Mouse (Mus musculus) layer of hippocampus, adult 9-11 months (tissue): ENCODE measurements around the gene Gm20388.
"Not testable (repeated sequence)": the region's sequence is repeated elsewhere in the genome, so short reads cannot be mapped to it uniquely, and the experiment has no call there.

Experiments
- DNase-seq: peaks from one replicate; pipeline ENCODE4 v3.0.0; 2022

The Gm20388 gene

DNA sequence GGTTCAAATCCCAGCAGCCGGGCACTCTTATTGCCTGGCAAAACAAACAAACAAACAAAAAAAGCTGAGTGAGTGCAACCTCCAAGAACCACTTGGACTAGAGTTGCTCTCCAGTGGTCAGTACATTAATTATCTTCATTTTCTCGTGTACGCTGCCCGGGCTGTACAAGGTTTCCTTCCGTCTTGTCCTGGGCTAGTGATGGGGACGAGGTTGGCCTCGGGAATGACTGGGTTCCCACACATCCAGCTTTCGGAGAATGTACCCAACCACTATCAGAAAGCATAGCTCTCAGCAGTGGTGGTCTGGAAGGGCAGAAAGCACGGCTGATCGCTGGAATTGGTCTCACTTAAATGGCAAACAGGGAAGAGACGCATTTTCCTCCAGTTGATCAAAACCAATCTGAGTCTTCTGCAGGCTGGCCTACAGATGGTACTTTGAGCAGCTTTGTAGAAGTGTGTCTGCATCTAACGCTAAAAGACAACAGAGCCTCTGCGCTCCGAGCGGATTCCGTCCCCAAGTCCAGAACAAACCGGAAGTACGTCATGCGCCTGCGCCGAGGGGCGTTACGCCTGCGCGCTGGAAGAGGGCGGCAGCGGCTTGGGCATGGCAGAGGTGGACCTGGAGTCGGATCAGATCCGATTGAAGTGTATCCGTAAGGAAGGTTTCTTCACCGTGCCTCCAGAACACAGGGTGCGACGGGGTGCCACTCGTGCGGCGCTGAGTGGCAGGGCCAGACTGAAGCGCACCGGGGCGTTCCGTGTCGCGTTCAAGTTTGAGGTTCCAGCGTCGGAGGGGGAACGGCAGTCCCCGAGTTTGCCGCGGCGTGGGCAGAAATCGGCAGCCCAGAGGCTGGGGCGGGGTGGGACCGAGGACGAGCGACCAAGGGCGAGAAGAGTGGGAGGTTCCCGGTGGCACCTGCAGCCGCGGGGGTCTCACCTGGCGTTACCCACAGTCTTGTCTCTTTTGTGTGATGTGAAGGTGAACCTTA, 3313.9 kb downstream of the Gm20388 start, which contains the start of gene Cdk10:
Gene Cdk10 (plus strand): TSS at position 565 of the 989 bp plus-strand sequence.
- peak; percentile 91 for DNase-seq

DNA sequence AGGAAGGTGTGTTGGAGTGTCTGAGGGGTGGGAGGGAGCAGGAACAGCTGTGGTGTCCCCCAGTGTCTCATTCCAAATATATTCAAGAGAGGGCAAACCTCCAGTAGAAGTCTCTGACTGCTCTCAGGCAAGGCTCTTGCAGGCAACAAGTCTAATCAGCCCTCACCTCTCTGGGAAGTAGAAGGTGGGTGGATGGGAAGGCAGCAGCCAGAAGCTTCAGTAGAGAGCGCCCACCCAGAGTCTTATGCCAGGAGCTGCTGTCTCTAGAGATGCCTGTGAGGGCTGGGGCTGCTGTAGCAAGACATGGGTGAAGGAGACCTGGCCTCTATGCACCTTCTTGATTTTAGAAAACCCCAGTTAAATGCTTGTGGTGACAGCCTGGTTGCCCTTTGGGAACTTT, 3317.8 kb downstream of the Gm20388 start:
- DNase-seq: no peak

DNA sequence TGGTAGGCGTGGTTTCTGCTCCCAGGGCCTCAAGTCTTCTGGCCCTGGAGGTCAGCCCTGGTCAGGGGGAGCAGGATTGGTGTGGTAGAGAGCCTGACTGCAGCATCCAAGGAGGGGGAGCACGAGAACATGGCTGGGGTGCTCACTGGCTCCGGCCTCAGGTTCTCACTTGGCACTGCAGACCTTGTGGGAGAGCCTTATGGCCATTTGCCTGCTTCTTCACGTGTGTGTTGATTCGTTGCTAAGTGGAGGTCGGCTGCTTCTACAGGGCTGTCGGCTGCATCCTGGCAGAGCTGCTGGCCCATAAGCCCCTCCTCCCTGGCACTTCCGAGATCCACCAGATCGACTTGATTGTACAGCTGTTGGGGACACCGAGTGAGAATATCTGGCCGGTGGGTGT, 3319.7 kb downstream of the Gm20388 start:
- not testable (repeated sequence) for DNase-seq

DNA sequence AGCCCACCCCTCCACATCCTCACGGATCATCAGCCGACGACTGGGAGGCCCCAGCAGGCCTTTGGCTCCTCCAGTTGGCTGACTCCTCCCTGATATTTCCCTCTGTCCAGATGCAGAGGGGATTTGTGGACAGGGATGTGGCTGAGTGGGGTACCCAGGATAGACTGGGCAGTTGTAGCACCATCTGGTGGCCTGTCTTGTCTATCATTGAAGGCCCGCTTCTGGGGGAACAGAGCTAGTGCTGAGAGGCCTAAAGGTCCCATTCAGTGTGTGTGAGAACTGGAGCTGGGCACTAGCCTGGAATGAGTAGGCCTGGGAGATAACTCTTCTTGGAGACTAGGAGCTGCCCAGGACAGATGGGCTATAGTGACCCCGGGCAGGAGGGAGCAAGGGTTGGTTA, 3321.1 kb downstream of the Gm20388 start:
- no peak for DNase-seq

DNA sequence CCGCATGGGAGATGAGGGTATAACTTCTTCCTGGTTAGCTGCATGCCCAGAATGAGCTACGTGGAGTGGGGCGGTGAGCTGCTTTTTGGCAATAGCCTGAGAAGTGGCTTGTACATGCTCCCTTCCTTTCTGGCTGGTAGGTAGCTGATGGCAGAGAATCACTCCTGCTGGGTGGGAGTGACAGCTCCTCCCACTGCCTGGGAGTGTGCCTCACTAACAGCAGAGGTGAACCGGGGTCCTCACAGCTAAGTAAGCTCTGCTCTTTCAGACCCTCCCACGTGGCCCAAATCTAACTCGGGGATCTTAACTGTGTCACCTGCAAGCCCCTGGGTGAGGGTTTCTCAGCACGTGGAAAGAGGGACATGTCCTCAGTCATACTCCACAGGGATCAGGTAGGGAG, 3321.9 kb downstream of the Gm20388 start:
- DNase-seq: no peak

DNA sequence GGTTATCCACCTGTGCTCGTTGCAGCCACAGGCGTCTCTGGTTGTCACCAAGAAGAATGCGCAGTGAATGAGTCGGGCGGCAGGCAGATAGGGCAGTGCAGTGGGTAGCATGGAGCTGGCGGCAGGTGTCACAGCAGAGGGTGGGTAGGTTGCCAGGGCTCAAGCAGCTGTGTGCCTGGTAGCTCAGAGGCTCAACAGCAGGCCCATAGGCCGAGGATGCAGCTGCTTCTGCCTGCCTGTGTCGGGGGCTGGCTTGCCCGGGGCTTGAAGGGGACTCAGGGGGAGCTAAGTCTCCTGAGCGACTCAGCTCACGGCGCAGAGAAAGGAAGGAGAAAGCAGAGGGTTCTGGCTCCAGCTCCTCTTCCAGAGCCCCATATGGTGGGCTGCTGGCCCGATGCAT, 3322.7 kb downstream of the Gm20388 start:
- DNase-seq: no peak

DNA sequence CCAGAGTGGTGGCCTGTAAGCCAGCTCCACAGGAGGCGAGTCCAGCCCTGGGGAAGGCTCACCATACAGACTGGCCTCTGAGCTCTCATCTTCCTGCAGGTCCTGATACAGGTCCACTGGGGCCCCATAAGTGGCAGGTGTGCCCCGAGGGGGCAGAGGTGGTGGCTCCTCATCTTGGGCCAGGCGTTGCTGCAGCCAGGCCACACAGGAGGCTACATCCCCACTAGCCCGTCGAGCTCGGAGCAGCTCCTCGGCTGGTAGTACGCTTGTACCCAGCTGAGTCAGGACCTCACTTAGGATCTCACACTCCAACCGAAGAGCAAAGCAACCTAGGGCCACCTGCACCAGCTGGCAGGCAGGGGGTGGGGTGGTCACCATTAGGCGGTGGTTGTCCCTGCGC, 3323.1 kb downstream of the Gm20388 start:
- DNase-seq: no peak

DNA sequence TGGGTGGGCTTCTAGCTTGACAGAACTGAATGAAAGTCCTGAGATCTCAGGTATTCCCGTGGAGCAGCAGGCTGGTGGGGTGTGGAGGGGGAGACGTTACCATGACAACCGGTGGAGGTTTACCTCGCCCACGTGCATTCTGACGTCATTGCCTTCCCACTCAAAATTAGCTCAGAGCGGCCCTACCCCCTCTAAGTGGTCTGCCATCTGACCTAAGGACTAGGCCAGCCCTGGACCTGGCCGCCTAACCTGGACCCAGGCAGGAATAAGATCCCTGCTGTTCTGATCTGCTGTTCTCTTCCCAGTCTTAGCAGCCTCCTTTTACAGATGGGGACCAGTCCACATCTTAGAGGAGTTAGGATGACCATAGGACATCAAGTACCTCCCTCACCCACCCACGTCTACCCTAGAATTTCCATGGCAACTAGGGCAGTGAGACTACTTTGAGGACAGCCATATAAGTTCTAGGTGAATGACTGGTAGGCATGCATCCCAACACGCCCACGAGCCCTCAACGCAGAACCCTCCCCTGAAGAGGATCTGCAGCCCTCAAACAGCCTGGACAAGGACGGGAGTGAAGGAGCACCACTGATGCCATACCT, 3324.4 kb downstream of the Gm20388 start:
- DNase-seq: peak; percentile 90

DNA sequence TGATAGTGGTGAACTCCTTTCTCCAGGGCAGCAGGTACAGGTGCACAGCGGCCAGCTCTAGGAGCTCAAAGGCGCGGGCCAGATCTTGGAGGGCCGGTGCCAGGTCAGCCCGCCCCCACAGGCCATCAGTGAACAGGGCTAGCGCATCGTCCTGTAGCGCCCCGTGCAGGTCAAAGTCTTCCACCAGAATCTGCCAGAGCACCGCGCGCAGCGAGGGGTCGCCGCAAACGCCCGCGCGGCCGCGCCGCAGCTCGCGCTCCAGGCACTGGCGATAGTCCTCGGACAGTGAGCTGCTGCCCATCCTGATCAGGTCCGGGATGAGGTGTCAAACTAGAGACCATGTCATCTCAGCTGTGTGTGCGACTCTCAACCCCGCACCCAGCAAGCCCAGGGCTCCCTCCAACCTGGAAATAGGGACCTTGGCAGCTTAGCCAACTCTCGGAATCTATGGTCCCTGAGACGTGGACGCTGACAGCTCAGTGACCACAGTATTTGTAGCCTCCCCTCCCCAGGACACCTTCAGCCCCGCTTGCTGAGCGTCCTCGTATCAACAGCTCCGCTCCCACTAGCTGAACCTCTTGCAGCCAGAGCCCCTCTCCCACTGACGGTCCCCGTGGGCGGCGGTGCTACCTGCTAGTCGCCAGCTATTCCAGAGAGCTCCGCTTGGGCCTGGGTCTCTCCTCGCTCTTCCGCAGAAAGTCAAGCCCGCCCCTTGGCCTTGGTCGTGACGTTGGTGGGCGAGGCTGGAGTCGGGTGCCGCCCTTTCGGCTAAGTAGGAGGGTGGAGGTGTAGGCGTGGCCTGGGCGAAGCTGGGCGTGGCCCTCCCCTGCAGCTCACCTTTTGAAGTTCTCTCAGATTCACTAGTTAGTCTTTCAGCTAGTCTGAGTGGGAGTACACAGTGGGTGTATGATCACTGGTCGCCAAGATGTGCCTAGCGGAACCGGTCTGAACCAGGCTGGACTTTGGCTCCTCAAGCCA, 3325.2 kb downstream of the Gm20388 start, which contains the start of gene Spata2l:
Gene Spata2l (minus strand): TSS at position 714 of the 978 bp plus-strand sequence.
- DNase-seq: peak; percentile 90

DNA sequence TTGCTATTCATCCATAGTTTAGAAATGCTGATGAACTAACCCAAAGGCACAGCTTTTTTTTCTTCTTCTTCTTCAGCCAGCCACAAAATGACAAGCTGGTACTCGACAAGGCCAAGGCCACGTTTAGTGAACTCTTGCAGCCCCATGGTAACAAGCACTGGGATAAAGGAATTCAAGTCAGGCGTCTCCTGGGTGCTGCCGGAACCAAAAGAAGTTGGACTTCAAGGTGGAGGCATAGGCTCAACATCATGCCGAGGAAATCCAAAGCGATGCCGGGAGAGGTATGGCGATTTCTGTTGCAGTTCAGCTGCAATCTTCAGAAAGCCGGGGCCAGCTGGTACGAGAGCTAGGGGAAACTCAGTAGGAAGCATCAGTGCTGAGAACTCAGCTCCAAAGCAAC, 3328.8 kb downstream of the Gm20388 start:
- DNase-seq: no peak

DNA sequence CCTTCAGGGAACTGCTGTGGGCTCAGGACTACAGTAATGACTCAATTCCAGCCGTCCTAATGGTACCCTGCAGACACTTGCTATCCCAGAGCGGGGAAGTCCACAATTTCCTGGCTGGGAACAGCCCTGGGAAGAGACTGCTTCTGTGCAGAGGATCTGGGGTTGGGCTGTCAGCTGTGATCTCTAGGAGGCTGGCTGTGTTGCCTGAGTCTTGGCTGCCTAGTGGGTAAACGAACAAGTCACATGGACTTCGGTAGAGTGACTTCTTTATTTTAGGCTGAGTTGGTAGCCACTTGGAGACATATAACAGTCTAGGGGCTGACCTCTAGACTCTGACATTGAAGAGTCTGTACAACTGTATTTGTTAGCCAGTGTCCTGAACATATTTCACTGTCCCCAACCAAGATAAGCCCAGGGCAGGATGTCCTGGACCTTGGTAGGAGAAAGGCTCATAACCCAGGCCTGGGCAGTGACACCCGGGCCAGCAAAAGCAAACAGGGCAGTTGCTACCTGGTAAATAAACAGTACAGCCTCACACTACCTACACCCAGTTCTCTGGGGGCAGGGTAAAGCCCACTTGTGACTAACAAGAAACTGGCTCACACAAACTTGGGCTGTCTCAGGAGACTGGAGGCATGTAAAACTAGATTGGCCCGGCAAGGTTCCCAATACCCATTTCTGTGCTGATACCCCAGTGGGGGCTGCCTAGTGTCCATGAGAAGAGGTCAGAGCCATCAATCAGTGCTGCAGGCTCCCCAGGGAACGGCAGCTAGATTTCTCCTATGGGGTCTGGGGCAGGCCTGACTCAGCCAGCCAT, 3331.7 kb downstream of the Gm20388 start:
- no peak for DNase-seq

DNA sequence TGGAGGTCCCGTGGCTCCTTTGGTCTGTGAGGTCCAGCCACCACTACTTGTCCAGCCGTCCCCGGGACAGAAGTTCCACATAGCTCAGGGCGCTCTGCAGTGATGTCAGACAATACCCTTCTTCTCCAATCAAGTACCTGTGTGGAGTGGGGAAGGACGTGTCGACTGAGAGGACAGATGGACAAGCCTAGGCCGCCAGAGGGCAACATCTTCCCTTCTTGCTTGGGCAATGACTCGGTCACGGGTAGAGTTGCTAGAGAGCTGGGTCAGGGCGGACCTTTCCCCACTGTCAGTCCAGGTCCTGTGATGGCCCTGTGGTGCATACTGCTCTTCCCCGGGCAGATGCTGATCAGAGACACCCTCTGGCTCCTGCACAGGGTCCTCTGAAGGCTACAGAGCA, 3332.4 kb downstream of the Gm20388 start:
- no peak for DNase-seq

DNA sequence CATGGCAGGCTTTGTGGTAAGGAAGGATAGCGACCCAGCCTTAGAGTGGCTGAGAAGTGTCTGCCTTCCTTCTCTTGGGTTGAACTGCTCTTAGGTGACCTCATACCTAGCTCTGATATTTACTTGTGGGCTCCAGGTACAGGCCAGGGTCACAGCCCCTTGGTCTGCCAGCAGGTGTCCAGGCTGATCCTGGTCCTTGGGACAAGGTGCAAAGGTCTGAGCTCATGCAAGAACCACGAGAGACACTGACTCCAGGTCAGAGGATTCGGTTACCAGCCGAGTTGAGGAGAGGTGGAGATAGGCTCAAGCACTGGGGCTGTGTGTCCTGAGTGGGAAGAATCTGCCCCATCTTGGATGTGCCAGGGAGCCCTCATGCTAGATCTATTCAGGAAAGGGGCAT, 3333.7 kb downstream of the Gm20388 start:
- DNase-seq: no peak

DNA sequence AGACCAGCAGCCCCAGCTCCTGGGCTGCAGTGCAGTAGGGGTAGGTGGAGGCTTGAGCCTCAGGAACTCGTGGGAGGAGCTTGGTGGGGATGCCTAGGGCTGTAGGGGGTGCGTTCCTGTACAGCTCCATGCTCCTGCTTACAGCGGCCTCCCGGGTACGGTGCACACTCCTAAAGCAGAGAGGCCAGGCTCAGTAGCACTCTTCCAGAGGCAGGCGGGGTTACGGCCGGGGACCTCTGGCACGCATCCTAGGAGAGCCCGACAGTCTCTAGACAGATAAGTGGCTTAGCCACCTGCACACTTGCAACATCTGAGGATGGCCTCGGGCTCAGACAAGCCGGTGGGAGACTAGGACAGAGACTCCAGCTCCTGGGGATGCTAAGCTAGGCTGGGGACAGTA, 3334.9 kb downstream of the Gm20388 start:
- DNase-seq: no peak

DNA sequence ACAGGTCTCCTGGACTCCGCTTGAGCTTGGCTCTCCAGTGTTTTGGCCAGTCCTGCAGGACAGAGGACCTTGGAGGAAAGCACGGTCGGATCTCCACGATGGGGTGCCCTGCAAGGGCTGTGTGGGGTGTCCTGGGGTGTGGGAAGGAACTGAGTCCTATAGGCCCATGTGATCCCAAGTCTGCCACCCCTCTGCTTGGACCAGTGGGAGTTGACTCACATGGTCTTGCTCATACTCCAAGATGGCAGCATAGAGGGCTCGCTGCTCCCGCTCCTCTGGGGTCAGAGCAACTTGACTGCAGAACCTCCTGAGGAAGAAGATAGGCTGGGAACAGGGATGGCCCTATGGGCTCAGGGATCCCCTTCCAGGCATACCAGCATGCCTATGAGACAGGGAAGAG, 3337.1 kb downstream of the Gm20388 start:
- no peak for DNase-seq

DNA sequence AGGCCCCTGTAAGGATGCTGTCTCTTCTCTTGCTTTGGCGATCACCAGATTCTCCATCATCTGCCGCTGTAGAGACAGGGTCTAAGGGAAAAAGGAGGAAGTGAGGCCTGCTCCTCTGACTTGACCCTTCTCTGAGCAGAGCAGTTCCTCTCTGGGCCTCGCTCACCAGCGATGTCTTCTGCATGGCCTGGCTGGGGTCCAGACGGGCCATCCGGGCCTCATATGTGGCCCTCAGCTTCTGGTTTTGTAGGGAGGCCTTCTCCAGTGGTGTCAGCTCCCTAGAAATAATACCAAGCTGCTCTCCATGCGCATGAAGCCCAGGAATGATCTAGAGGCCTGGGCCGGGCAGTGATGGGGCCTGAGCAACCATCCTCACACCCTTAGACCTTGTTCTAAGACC, 3338.0 kb downstream of the Gm20388 start:
- peak; percentile 69 for DNase-seq

DNA sequence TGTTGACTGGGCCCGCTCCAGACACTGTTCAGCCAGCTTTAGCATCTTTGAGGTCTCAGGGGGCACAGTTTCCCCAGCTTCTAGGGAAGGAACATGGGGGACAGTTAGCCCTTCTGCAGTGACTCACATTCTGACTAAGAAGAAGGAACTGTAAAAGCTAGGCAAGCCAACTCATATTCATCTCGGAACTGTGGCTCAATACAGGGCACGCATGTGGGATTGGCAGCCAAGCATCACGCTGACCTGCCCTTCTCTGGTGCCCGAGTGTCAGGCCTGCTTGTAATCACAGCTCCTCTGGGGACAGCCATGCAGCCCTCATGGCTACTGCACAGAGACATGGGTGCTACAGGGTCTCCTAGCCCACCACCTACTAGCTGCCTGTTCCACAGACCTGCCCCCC, 3340.3 kb downstream of the Gm20388 start:
- no peak for DNase-seq

DNA sequence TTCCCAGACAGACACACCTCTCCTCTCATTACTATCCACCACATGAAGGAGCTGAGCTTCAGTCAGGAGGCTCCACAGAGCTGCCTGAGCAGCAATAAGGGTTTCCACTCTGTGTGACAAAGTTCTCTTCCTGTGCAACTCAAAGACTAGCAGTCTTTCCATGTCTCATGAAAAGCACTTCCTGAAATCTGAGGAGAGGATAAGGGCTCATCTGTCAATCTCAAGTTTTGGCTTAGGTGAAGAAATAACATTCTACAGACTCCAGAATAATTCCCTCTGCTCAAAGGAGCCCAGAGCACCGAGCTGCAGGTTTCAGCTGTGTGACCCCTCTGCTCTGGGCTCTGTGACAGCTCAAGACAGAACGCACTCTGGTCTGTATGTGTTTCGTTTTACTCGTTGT, 3342.3 kb downstream of the Gm20388 start:
- DNase-seq: no peak

DNA sequence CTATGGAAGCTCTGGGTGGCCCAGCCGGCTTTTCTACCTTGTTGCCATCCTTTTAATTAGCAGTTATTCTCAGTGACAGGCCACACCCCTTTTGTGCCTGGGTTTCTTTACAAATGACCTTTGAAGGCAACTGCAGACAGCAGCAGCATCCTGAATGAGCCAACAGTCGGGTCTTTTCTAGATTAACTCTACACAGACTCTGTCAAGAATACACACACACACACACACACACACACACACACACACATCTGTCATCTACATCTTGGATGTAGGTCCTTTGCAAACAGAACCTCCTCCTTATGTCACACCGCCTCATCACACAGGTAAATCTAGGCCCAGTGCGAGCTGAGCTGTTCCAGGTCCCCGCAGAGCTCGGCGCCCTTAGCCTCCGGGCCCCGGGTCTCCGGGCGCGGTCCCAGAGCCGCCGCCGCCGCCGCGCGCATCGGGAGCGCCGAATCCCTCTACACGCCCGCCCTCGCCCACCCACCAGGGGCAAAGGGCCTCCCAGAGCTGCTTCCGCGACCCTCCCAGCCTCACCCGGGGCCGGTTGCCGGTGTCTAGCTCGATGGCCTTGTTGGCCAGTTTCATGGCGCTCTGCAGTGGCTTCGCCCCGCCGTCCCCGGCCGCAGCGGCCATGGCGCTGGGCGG, 3342.9 kb downstream of the Gm20388 start:
- no peak for DNase-seq

DNA sequence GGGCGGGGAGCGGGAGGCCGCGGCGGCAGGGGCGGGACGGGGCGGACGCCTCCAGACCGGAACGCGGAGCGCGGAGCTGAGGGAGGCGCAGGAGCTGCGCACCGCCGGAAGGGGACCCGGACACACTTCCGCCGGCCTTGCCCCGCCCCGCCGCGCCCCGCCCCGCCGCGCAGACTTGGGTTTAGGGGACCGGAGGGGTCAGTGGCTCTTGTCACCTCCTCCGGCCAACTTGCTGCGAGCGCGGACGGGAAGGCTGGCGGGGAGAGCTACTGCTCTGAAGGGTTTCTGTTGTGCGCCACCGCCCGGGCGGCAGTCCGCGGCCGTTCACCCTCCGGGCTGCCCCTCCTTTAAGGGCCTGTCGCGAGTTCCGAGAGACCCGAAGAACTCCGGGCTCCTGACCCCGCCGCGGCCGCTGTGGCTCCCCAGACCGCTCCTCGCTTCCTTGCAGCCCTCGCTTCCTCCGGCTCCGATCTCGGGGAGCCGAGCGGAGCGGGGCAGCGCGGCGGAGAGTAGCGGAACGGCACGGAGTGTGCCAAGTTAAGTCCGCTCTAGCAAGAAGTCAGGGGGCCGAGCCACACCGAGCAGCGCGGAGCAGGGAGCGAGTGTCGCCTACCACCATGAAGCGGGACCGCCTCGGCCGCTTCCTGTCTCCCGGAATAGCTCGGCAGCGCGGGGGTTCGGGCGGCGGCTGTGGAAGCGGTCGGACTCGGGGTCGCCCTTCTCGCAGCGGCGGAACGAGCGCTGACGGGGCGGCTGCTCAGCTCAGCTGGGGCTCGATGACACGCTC, 3343.7 kb downstream of the Gm20388 start, which contains the start of the genes Zfp276 and Vps9d1:
Gene Zfp276 (plus strand): TSS at position 97 of the 787 bp plus-strand sequence.
Gene Vps9d1 (minus strand): TSS at position 250 of the 787 bp plus-strand sequence.
- DNase-seq: peak; percentile 74
